Mouse (Mus musculus) adrenal gland, postnatal 14 days (tissue): ENCODE measurements around the gene Nol8. TPM values are rescaled to one million over a fixed set of nuclear protein-coding genes. Genes with fewer than 3 reads are reported as not detected.

Experiments
- DNase-seq: peaks from one replicate; pipeline ENCODE4 v3.0.0; 2021; ENCODE audit warnings: mixed read lengths
- long read RNA-seq, 2 experiments: library from polyadenylated mRNA; stranded (forward); transcript quantifications; one replicate each; pipeline ENCODE4 v2.0.0; 2021
- total RNA-seq: library from RNA; stranded (reverse); gene quantifications from 2 replicates; pipeline ENCODE4 v1.2.3, GENCODE M21; 2021

Nol8 gene
- total RNA-seq: 23.6 and 25.0 TPM in 2 replicates
- long read RNA-seq, experiment 1, full-length matches to known transcripts: 3 of 12 reads
- long read RNA-seq, experiment 1, partial matches to known transcripts: 3 of 12 reads
- long read RNA-seq, experiment 1, other reads (novel, unspliced or antisense): 6 of 12 reads
- long read RNA-seq, experiment 2, full-length matches to known transcripts: 3 of 8 reads
- long read RNA-seq, experiment 2, partial matches to known transcripts: 3 of 8 reads
- long read RNA-seq, experiment 2, other reads (novel, unspliced or antisense): 2 of 8 reads

GRCm38 (mm10) chr13:49652481-49653179, at the start of gene Nol8, which contains the start of gene Cenpp:
TSS of gene Nol8 (plus strand) at chr13:49653078.
TSS of gene Cenpp (minus strand) at chr13:49652785.
- DNase-seq: peak; percentile 100

GRCm38 (mm10) chr13:49603603-49604002, 49.3 kb upstream of the Nol8 start:
- no peak for DNase-seq

GRCm38 (mm10) chr13:49607714-49608113, 45.2 kb upstream of the Nol8 start, which contains the start of gene Ogn:
TSS of gene Ogn (plus strand) at chr13:49608046.
- DNase-seq: peak; percentile 23

GRCm38 (mm10) chr13:49608589-49609322, 44.1 kb upstream of the Nol8 start:
- no peak for DNase-seq

GRCm38 (mm10) chr13:49617021-49617420, 35.9 kb upstream of the Nol8 start:
- no peak for DNase-seq

GRCm38 (mm10) chr13:49618365-49618764, 34.5 kb upstream of the Nol8 start:
- DNase-seq: no peak

- DNase-seq: peak; percentile 25
Measured at GRCm38 (mm10) chr13:49623216-49623615, 29.7 kb upstream of the Nol8 start.

GRCm38 (mm10) chr13:49628167-49628566, 24.7 kb upstream of the Nol8 start:
- DNase-seq: no peak

- no peak for DNase-seq
Measured at GRCm38 (mm10) chr13:49629076-49629475, 23.8 kb upstream of the Nol8 start.

- no peak for DNase-seq
Measured at GRCm38 (mm10) chr13:49639965-49640364, 12.9 kb upstream of the Nol8 start.

- peak; percentile 53 for DNase-seq
Measured at GRCm38 (mm10) chr13:49642650-49643049, 10.2 kb upstream of the Nol8 start.

- no peak for DNase-seq
Measured at GRCm38 (mm10) chr13:49643669-49644362, 9.1 kb upstream of the Nol8 start.

- DNase-seq: no peak
Measured at GRCm38 (mm10) chr13:49644731-49645529, 7.9 kb upstream of the Nol8 start.

- DNase-seq: no peak
Measured at GRCm38 (mm10) chr13:49646019-49646418, 6.9 kb upstream of the Nol8 start.

GRCm38 (mm10) chr13:49651136-49651535, 1.7 kb upstream of the Nol8 start:
- no peak for DNase-seq

GRCm38 (mm10) chr13:49651781-49652351, 1.0 kb upstream of the Nol8 start:
- no peak for DNase-seq

- DNase-seq: peak; percentile 64
Measured at GRCm38 (mm10) chr13:49653180-49653541, 283 bp downstream of the Nol8 start.

- no peak for DNase-seq
Measured at GRCm38 (mm10) chr13:49677793-49678192, 24.9 kb downstream of the Nol8 start.

- DNase-seq: peak; percentile 99
Measured at GRCm38 (mm10) chr13:49681351-49682232, 28.7 kb downstream of the Nol8 start, which contains the start of gene Iars. TSS of gene Iars (plus strand) at chr13:49682100.
